Mouse (Mus musculus): ENCODE results near the gene Cdc42se2.

DNA sequence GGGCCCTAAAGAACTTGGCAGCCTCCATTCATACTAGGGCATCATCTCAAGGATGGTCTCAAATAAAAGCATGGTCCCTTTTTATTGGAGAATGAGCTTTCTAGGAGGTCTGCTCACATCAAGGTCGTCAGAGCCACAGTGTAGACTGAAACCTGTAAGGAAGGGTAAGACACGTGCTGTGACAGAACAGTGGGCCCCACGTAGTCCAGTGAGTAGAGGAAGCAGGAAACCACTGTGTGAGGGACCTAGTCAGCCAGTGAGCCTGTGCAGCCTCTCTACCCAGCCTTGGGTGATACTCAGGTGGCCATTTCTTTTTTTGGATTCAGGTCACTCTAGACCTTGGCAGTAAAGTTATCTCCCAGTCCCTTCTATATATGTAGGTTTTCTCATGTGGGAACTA, 87.5 kb downstream of the Cdc42se2 start:
- TF ChIP-seq CTCF (IDR thresholded peaks at IDR 0.05; ENCODE audit: borderline replicate concordance, insufficient read depth, low read length) (no peak), POLR2A (IDR thresholded peaks at IDR 0.05; ENCODE audit: low read depth, low read length) (no peak)

All from embryonic fibroblast, embryonic 13.5 days (primary cell).